Mouse (Mus musculus): ENCODE data around the gene Mettl16.

Gene Mettl16

DNA sequence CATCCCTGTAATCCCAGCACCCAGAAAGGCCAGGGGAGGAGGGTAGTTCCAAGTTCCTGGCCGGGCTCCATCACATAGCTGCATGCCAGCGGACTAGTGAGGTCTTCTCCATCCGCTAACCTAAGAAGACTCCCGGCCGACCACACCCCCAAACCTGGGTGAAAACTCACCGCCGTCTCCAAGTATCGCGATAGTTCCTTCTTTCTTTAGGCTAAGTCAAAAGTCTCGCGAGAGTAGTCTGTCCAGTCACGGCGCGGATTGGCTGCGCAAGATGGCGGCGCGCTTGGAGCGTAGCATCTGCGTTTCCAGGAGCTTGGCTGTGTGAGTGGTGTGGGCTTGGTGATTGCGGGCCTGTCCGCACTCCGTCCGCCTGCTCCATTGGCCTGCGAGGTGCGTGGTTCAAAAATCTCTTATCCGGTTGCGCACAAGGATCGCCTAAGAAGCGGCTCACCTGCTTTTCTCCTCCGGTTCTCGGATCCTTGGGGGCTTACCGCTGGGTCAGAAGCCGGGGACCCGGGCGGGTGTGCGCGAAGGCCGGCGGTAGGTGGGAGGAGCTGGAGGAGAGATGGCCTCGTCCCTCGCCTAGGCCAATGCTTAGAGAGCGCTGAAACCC, at the start of gene Mettl16:
TSS of gene Mettl16 (plus strand) at position 236 of the 613 bp plus-strand sequence.
- peak; percentile 97 for DNase-seq (ENCODE audit: low read depth, low spot score)

DNA sequence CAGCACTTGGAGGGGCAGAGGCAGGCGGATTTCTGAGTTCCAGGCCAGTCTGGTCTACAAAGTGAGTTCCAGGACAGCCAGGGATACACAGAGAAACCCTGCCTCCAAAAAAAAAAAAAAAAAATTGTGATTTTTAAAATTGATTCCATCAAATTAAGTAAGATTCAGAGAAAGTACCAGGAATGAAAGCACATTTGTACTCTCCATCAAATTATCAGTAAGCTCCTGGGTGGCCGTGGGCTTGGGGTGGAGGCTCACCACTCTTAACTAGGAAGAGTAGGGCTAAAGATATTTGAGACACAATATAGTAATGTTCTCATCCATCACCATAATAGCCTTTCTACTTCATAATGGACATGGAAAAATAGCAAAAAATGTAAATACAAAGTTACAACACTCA, 49.5 kb upstream of the Mettl16 start:
- no peak for DNase-seq (ENCODE audit: low read depth, low spot score)

DNA sequence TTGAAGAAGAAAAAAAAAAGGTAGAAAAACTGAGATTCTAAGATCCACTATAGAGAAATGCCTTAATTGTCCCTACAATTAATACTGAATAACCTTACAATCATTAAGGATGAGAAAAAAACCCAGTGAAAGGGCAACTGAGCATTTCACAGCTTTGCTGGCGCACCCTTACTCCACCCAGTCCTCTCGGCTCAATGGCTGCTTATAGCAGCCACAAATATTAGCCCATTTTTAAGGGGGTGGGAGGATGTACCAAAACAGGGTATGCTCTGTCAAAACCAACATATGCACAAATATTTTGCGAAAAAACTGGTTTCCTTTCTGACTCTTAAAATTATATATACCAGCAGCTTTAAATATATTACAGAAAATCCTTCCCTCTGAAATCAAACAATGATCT, 48.7 kb upstream of the Mettl16 start:
- peak; percentile 32 for DNase-seq (ENCODE audit: low read depth, low spot score)

DNA sequence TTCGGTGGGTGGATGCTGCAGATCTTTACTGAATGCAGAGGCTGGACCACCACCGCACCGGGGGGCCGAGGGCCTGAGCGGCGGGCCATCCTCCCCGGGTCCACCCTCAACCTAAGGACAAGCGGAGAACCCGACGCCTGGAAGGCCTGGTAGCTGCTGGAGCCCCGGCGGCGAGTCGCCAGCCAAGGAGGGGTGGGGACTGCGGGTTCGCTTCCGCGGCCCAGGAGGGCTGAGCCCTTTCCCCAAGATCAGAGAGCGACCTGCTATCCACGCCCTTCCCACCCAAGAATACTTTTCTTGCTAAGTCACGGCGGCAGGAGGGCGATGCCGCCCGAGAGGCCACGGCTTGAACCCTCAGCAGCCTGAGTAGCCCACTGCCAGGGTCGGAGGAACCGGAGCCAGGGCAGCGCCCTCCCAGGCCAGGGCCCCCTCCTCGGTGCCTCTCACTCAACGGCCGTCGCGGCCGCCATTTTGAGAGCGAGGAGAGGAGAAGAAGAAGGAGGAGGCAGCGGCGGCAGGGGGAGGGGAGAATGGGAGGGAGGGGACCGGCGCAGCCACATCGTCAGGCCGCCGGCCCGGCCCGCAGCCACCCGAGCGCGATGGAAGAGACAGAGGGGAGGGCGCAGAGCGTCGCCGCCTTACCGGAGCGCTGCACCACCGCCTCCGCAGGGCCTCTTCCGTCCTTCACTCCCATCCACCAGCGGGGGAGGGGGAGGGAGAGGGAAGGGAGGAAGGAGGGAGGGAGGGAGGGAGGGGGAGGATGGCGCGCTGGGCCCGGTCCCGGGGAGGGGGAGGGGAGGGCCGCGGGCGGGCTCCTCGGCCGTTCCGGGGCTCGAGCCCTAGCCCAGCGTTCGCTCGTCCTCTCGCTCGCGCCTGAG, 47.0 kb upstream of the Mettl16 start:
- peak; percentile 74 for DNase-seq (ENCODE audit: low read depth, low spot score)

DNA sequence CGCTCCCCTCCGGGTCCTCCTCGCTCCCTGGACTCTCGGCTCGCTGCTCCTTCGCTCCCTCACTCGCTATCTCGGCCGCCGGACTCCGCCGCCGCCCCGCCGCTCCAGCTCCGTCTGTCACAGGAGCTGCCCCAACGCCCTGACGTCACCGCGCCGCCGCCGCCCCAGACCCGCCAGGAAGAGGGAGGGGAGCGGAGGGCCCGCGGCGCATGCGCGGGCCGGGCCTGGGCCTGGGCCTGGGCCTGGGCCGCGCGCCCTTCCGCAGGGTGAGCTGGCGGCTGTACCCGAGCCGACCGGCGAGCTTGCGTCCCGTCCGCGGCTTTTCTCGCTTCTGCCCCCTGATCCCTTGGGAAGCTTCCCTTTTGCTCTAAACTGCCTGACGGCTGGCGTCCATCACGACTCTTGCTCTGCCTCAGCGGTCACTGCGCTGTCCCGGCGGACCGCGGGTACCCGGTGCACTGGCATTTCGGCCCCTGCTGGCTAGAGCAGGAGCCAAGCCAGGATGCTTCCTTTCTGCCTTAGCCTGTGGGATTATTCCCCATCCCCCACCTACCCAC, 46.3 kb upstream of the Mettl16 start, which contains the start of gene Pafah1b1:
TSS of gene Pafah1b1 (minus strand) at position 436 of the 557 bp plus-strand sequence.
- DNase-seq (ENCODE audit: low read depth, low spot score): peak; percentile 85

DNA sequence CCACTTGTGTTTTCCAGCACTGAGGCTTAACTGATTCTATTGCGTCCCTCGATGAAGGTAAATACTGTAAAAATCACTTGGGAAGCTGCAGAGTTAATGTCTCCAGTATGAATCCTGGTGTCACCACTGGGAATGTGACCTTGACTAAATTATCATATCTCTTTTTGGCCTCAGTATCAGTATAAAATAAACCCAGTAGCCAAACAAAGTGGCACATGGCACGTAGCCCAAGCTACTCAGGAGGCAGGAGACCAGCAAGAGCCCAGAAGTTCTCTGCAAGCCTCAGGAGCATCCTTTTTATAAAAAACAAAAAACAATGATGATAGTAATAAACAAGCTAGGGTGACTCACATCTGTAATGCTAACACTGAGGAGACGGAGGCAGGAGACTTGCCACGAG, 45.4 kb upstream of the Mettl16 start:
- no peak for DNase-seq (ENCODE audit: low read depth, low spot score)

DNA sequence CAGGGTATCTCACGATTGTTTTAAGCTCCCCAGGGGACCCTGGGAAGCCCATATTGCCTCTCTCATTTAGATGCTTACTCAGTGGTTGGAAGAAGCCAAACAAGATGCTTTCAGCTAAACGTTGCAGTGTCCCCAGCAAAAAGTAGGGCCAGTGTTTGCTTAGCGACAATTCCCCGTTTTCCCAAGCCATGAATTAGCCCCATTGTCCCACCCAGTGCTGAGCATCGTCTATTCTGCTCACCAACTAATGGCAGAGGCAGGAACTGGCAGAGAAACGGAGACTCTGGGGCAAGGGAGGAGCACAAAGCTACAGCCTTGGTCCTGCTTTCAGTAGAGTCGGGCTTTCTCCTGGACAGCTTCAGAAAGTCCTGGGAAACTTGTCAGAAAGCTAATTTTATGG, 35.7 kb upstream of the Mettl16 start:
- DNase-seq (ENCODE audit: low read depth, low spot score): no peak

DNA sequence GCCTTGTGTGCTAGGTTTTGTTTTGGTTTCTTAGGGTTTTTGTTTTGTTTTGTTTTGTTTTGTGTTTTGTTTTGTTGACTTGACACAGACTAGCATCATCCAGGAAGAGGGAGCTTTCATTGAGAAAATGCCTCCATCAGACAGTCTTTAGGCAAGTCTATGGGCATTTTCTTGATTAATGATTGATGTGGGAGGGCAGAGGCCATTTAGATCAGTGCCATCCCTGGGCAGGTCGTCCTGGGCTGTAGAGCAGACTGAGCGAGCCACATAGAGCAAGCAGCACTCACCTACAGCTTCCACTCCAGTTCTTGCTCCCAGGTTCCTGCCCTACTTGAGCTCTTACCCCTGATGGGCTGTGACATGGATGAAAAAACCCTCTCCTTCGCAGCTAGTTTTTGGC, 32.8 kb upstream of the Mettl16 start:
- no peak for DNase-seq (ENCODE audit: low read depth, low spot score)

DNA sequence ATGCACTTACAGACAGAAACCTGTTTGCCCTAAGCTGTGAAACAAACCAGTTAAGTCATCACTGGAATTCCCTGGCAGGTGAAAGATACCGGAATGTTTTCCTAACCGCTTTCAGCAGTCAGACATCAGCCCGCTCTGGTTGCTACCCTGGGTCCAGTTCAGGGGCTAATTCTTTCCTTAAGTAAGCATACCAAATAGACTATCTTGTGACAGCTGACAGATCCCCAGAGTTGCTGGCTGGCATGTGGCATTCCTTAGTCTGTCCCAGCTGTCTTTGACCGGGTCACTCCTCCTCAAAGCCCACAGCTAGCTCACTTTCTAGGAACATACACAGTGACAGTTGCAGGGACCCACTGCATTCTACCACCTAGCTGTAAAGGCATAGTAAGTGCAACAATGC, 22.6 kb upstream of the Mettl16 start:
- DNase-seq (ENCODE audit: low read depth, low spot score): no peak

DNA sequence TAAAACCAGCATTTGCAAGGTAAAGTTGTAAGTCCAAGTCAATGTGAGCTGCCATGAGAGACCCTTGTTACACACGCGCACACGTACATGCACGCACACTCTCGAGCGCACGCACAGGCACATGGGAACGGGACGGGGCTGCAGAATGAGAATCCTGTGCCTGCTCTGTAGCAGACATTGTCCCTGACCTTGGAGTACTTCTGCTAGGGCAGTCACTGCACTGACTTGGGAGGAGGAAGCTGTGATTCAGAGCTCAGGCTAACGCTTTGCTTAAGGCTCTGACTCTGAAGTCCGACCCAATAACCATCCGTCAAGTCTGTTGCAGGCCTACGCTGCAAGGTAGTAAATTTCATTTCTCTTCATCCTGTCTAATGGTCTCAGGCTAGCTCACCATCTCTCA, 21.4 kb upstream of the Mettl16 start:
- DNase-seq (ENCODE audit: low read depth, low spot score): no peak

DNA sequence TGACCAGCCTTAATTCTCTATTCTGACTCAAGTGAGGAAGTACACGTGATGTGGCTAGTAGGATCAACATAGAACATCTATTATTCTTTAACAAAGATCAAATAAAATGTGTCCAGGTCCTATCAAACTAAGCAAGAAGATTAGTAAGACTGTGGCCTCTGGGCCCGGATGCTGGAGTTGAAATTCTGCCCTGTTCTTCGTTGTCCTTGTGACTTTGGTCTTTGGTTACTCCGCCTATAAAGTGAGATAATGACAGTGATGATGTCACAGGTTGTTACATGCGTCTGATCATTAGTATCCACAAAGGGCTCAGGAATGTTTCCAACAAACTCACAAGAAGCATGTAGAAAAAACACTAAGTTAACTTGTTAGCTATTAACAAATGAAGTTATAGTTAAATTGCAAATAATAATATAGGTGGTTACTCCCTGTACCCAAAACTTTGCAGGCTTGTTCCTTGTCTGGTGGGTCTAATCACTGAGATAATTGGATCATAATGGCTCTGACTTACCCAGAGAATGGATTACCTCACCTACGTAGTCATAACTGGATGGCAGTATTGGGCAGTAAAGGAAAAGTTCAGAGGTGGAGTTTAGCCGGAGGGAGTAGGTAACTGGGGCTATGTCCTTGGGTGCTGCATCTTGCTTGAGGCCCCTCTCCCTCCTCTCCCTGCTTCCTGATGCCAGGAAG, 19.8 kb upstream of the Mettl16 start:
- no peak for DNase-seq (ENCODE audit: low read depth, low spot score)

DNA sequence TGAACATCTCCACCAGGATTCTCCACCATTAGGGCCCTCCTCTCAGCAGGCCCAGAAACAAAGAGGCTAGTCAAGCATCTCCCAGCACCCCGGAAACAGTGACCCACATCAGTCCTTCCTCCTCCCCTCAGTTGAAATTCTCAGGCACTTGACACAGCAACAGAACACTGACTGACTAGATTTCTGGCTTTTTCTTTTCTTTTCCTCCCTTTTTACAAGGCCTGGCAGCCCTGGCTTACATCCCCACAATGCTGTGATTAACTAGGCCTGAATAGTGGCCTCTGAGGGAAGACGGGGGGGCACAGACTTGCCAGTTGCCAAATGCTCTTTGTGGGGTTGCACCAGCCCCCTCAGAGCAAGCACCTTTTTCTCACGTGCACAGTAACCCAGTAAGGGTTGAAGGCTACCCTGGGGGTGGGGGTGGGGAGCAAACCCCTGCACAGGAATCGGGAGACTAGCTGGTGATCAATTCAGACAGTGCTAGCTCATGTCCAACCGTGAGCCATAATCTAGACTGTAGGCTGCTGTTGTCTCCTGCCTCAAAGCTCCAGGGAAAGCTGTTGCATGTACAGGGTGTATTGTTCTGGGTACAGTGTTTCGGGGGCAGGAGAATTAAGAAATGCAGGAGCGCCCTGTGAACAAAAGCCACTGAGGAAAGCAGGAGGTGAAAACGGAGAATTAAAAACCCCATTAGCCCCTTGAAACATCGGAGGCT, 19.1 kb upstream of the Mettl16 start:
- DNase-seq (ENCODE audit: low read depth, low spot score): no peak

DNA sequence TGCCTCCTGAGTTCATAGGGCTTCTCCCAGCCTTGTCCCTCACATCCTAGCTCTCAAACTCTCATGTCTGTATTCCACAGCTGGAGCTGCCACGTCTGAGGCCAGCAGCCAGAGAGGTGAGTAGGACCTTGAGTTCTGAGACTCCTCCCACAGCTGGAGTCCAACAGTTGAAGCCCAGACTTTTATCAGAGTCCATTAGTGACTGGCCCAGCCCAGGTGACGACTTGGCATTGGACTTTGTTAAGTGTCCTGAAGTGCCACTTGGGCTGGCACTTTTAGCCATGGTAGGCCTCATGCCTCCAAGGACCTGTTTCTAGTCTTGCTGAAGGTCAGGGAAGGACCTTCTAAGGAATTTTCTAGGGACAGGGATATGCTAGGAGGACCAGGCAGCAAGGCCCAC, 14.0 kb upstream of the Mettl16 start:
- DNase-seq (ENCODE audit: low read depth, low spot score): no peak

DNA sequence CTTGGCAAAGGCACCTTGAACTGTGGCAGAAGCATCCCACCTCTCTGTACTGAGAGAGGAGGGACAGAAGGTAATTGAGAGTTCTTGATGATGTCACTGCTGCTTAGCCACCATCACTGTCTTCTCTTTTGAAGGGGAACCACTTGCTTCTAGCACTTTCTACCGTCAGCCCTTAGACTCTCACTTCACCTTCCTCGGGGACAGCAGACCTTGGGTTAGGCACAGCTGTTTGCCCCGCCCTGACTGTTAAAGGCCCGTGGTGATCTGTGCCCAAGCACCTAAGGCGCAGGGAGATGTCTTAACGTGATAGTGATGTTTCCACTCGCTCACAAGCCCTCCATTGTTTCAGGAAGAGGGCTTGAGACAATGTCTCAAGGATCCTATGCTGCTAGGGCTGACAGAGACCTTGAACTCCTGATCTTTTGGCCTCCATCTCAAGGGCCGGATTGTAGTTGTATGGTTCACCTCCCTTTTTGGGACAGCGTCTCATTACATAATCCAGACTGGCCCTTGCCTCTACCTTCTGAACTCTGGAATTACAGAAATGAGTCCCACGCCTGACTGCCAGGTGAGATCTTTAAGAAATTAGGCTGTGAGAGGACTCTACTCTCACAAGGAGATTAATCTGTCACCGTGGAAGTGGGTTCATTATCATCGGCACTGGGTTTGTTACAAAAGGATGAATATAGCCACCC, 9.5 kb upstream of the Mettl16 start:
- no peak for DNase-seq (ENCODE audit: low read depth, low spot score)

DNA sequence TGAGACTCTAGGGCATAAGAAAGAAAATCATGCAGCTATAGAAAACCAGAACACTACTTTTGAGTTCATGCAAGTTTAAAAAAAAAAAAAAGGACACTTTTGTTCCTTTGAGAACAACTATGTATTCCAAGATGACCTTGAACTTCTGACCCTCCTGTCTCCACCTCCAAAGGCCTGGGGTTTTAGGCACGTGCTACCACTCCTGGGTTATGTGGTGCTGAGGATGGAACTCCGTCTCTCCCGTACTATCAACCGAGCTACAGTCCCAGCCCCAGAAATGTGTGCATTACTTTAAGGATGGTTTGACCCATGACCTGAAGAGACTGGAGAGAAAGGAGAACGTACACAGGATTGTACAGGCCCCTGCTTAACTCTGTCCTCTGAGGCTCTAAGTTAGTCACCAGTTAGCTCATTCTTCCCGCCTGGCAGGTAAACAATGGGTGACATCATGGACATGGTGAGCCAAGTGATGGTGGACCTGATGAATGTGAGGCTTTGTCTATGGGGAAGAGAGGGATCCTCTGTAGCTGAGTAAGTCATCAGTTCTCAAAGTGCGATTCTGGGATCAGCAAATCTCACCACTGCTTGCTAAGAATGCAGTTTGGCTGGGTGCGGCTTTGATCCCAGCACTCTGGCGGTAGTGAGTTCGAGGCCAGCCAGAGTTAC, 6.5 kb upstream of the Mettl16 start:
- DNase-seq (ENCODE audit: low read depth, low spot score): no peak

DNA sequence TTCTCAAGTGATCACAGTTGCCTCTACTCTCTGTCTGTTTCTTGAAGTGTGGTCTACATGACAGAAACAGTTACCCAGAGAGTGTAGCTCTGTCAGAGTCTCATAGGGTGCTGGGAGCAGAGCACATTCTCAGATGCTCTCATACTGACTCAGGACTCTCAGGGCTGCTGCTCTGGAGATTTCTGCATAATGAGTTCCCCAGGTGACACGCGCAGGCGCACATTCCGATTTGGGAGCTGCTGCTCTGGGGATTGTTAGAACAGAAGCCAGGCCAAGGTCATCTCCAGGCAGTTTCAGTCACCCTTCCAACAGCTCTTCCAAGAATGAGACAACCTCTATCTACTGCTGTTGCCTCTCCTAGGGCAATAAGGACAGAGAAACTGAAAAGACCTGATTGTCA, 3.2 kb upstream of the Mettl16 start:
- DNase-seq (ENCODE audit: low read depth, low spot score): no peak

DNA sequence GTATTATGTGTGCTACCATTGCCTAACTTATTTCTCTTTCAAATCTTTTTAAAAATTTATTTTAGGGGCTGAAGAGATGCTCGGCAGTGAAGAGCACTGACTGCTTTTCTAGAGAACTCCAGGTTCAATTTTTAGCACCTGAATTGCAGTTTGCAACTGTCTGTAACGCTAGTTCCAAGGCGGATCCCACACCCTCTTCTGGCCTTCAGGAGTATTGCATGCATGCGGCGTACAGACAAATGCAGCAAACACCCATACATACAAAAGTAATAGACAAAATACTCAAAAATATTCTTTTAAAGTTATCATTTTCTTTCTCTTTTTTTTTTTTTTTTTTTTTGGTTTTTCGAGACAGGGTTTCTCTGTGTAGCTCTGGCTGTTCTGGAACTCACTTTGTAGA, 2.6 kb upstream of the Mettl16 start:
- DNase-seq (ENCODE audit: low read depth, low spot score): peak; percentile 22

DNA sequence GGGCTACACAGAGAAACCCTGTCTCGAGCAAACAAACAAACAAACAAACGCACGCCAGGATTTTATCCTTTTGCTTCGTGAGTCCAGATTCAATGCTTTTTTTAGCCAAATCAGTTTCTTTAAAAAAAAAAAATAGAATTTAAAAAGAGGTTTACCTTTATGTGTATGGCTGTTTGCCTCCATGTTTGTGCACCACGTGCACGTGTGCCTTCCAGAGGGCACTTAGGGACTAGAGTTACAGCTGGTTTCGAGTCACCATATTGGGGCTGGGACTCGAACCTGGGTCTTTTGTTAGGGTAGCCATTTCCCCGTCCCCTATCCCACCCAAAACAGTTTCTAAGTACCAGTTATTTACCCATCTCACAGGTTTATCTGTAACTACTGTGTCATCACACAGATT, 593 bp upstream of the Mettl16 start:
- no peak for DNase-seq (ENCODE audit: low read depth, low spot score)

DNA sequence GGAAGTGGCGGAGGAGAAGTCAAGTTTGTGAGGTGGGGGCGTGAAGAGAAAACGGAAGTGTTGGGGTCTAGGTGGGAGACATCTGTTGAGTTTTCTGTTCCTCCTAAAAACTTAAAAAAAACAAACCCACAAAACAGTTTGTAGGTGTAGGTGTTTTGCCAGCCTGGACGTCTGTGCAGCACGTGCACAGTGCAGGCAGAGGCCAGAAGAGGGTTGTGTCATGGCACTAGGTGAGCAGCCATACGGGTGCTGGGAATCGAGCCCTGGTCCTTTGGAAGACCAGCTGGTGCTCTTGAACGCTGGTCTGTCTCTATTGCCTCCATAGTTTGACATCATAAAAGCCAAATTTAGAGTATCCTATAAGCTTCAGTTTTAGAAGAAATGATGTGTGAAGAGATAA, 604 bp downstream of the Mettl16 start:
- peak; percentile 6 for DNase-seq (ENCODE audit: low read depth, low spot score)

DNA sequence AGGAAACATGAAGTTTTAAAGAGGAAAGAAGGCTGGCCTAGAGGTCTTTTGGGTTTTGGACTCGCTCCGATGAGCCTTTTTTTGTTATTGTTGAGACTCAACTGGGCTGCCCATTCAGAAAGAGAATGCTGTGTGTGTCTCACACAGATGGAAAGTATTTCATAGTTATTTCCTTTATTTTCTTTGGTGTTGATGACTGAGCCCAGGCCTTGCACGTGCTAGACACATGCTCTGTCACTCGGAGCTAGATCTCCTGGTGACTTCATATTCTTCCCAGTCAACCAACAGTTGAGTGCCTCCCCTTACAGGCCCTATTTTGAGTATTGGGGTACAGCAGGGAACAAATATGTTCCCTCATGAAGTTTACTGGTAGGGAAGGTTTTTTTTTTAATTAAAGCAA, 1.0 kb downstream of the Mettl16 start:
- DNase-seq (ENCODE audit: low read depth, low spot score): no peak
